8 mouse cellular contexts compared by ENCODE assay signal in the genomic region with DNA sequence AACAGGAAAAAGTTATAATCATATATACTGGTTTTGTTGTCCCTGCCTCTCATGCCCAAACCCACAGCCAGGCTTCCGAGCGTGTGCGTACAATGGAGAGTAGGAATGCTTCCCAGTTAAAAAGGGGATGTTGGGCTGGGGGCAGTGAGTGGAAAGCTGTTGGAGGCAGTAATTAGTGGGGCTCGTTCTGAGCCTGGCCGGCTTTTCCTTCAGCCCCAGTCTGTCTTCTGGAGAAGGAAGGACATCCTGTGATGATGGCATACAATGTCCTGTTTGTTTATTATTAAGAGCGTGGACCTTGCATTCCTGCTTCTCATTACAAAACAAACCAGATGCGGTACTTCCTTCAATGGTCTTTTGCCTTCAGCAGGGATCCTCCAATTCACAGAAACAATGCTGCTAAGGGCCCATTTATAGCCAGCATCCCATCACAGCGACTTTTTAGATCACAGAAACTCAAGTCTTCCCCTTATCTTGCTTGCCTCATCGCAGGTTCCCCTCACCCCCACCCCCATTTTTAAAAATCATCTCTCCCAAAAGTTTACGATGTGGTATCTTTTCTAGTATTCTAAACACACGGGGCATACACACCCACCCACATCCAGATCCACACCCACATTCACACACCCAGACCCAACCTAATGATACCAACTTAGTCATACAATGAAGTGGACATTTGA.
DNase-seq lines count a peak whose midpoint lies in the region; ATAC-seq and TF ChIP-seq lines count a peak whose summit lies in the region.

No protein-coding gene starts in this region.

- peak; percentile 18 for DNase-seq in liver, adult 2 months (ENCODE audit: extremely low read depth, low read depth, low spot score)
- no peak for DNase-seq in liver
- no peak for DNase-seq in liver, embryonic 11.5 days (ENCODE audit: low spot score)
- DNase-seq in ovary, adult 18-20 months (ENCODE audit: low spot score), result no peak
- DNase-seq in layer of hippocampus, adult 9-10 months (ENCODE audit: low spot score), result no peak
- no peak for DNase-seq in thymus, postnatal 4 days

- peak overlapping the region; percentile 88 for H3K4me2 ChIP-seq in liver, embryonic 11.5 days

- 20% methylated on average over 11 of the region's 11 CpGs for WGBS in liver, adult 2 months
- 10% methylated on average over 11 of the region's 11 CpGs for WGBS in liver, embryonic 11.5 days
- WGBS in small intestine, adult 2 months, result 24% methylated on average over 11 of the region's 11 CpGs

- H3K36me3 ChIP-seq in liver, adult 2 months (ENCODE audit: control insufficient read depth, insufficient read depth, low read length), result no peaks in the 10 kb centered on the region
- H3K36me3 ChIP-seq in liver, embryonic 11.5 days (ENCODE audit: control insufficient read depth, insufficient read depth, low read length), result no peaks in the 10 kb centered on the region
- H3K36me3 ChIP-seq in small intestine, adult 2 months (ENCODE audit: control insufficient read depth, insufficient read depth, low read length), result no peaks in the 10 kb centered on the region

- H3K27me3 ChIP-seq in liver, adult 2 months (ENCODE audit: control insufficient read depth, insufficient read depth, low read length), result no peaks in the 10 kb centered on the region; the same call in 1 of the 2 replicates
- peaks cover 25% of the 10 kb centered on the region for H3K27me3 ChIP-seq in liver, embryonic 11.5 days (replicated peaks; ENCODE audit: control insufficient read depth, insufficient read depth, low read length)
- no peaks in the 10 kb centered on the region for H3K27me3 ChIP-seq in small intestine, adult 2 months (ENCODE audit: control insufficient read depth, insufficient read depth, low read length)

- no peaks in the 10 kb centered on the region for H3K79me2 ChIP-seq in liver, adult 2 months (ENCODE audit: control insufficient read depth, insufficient read depth, low read length)

- H3K4me3 ChIP-seq in liver, adult 2 months (ENCODE audit: insufficient read depth, low read depth, low read length), result no peak overlapping the region
- H3K4me3 ChIP-seq in liver, embryonic 11.5 days (ENCODE audit: low read depth, low read length), result peak overlapping the region; percentile 66
- H3K4me3 ChIP-seq in small intestine, adult 2 months (ENCODE audit: low read depth, low read length), result peak overlapping the region; percentile 24

- H3K9ac ChIP-seq in liver, adult 2 months (ENCODE audit: low read depth, low read length), result no peak overlapping the region; the same call in 1 of the 2 replicates
- no peak overlapping the region for H3K9ac ChIP-seq in liver, embryonic 11.5 days (ENCODE audit: low read depth, low read length)

- ATAC-seq in granulocyte monocyte progenitor cell, adult 5-6 weeks (replicated peaks; ENCODE audit: poor library complexity, severe bottlenecking), result peak; percentile 50
- ATAC-seq in liver, embryonic 11.5 days (replicated peaks; ENCODE audit: low FRiP score), result no peak

- no peak overlapping the region for H3K27ac ChIP-seq in liver, adult 2 months (replicated peaks; ENCODE audit: insufficient read depth, low read depth, low read length)
- H3K27ac ChIP-seq in liver, embryonic 11.5 days (ENCODE audit: low read depth, low read length), result no peak overlapping the region
- H3K27ac ChIP-seq in small intestine, adult 2 months (ENCODE audit: insufficient read depth, low read depth, low read length), result 0 out of 2 replicates have a peak overlapping the region, but pooled peaks have one; percentile 67

- no peaks in the 10 kb centered on the region; the same call in 1 of the 2 replicates for H3K4me1 ChIP-seq in liver, adult 2 months (ENCODE audit: control insufficient read depth, insufficient read depth, low read length)
- H3K4me1 ChIP-seq in liver, embryonic 11.5 days (replicated peaks; ENCODE audit: control insufficient read depth, insufficient read depth, low read length), result peaks cover 17% of the 10 kb centered on the region
- peaks cover 10% of the 10 kb centered on the region for H3K4me1 ChIP-seq in small intestine, adult 2 months (ENCODE audit: control insufficient read depth, insufficient read depth, insufficient read length, low read length)

- TF ChIP-seq CTCF in liver, adult 2 months (IDR thresholded peaks at IDR 0.05; ENCODE audit: low read depth, low read length), result no peak
- TF ChIP-seq CTCF in small intestine, adult 2 months (IDR thresholded peaks at IDR 0.05; ENCODE audit: extremely low read depth, insufficient read length, insufficient replicate concordance, low read depth, low read length), result no peak

- H3K9me3 ChIP-seq in liver, embryonic 11.5 days (ENCODE audit: control insufficient read depth, low read length), result no peaks in the 10 kb centered on the region

- no peak for TF ChIP-seq POLR2A in liver, adult 2 months (IDR thresholded peaks at IDR 0.05; ENCODE audit: extremely low read depth, insufficient read depth, low read length)
- no peak for TF ChIP-seq POLR2A in small intestine, adult 2 months (IDR thresholded peaks at IDR 0.05; ENCODE audit: low read depth, low read length)
